In the genomic region with DNA sequence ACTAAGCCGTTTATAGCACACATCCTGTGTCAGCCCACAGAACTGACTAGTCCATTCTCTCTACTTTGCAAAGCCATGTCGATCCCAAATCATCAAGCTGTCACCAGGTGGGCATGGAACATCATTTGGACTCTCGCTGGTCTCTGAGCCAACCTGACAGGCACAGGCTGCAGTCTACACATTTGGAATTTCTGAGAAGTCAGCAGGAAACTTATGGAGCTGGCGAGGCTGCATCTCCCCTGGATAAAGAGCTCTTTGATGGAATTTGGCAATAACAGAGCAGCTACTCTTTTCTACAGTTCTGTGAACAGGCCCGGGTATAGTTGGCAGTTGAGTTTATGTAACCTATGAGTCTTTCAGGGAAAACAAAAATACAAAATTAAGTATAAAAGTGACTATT, we compare ENCODE assay signal across 26 mouse cellular contexts.
A peak's percentile ranks its signal among the peaks of the same experiment; 100 is the strongest.
DNase-seq lines count a peak whose midpoint lies in the region; ATAC-seq and TF ChIP-seq lines count a peak whose summit lies in the region.
"Had no signal": no experiment of that assay in that cellular context is flagged by ENCODE, and none has a peak within 500 bp of the region (broad histone marks: within the 10 kb centered on the region; RNA-seq: fewer than 3 reads in every experiment).

No protein-coding gene starts in this region.

- H3K9me3 ChIP-seq in embryonic facial prominence, embryonic 14.5 days (ENCODE audit: control insufficient read depth, low read length), result no peaks in the 10 kb centered on the region
- no peaks in the 10 kb centered on the region for H3K9me3 ChIP-seq in embryonic facial prominence, embryonic 10.5 days
- H3K9me3 ChIP-seq in hindbrain, postnatal 0 days (ENCODE audit: low read length), result no peaks in the 10 kb centered on the region
- H3K9me3 ChIP-seq in hindbrain, embryonic 13.5 days, result no peaks in the 10 kb centered on the region
- no peaks in the 10 kb centered on the region for H3K9me3 ChIP-seq in midbrain, postnatal 0 days (ENCODE audit: low read length)
- H3K9me3 ChIP-seq in midbrain, embryonic 10.5 days (replicated peaks), result no peaks in the 10 kb centered on the region
- no peaks in the 10 kb centered on the region for H3K9me3 ChIP-seq in neural tube, embryonic 15.5 days (replicated peaks)
- H3K9me3 ChIP-seq: forebrain, embryonic 12.5 days; forebrain, embryonic 15.5 days; heart, embryonic 12.5 days; heart, embryonic 15.5 days; hindbrain, embryonic 10.5 days; intestine, embryonic 15.5 days had no signal

- H3K4me1 ChIP-seq in embryonic facial prominence, embryonic 14.5 days (ENCODE audit: control insufficient read depth, insufficient read depth, low read length), result no peaks in the 10 kb centered on the region
- no peaks in the 10 kb centered on the region for H3K4me1 ChIP-seq in embryonic facial prominence, embryonic 10.5 days
- no peaks in the 10 kb centered on the region for H3K4me1 ChIP-seq in hindbrain, postnatal 0 days (ENCODE audit: insufficient read depth, low read length)
- no peaks in the 10 kb centered on the region; the same call in 1 of the 2 replicates for H3K4me1 ChIP-seq in hindbrain, embryonic 13.5 days (replicated peaks)
- no peaks in the 10 kb centered on the region for H3K4me1 ChIP-seq in midbrain, postnatal 0 days (ENCODE audit: insufficient read depth, low read length)
- H3K4me1 ChIP-seq in midbrain, embryonic 10.5 days, result no peaks in the 10 kb centered on the region
- no peaks in the 10 kb centered on the region for H3K4me1 ChIP-seq in neural tube, embryonic 15.5 days
- H3K4me1 ChIP-seq: forebrain, embryonic 12.5 days; forebrain, embryonic 15.5 days; heart, embryonic 15.5 days; hindbrain, embryonic 10.5 days; intestine, embryonic 15.5 days had no signal

- no peaks in the 10 kb centered on the region for H3K27me3 ChIP-seq in embryonic facial prominence, embryonic 14.5 days (replicated peaks; ENCODE audit: control insufficient read depth, insufficient read depth, low read length)
- H3K27me3 ChIP-seq in embryonic facial prominence, embryonic 10.5 days (replicated peaks; ENCODE audit: low read depth, poor library complexity, severe bottlenecking), result no peaks in the 10 kb centered on the region
- no peaks in the 10 kb centered on the region for H3K27me3 ChIP-seq in hindbrain, postnatal 0 days (ENCODE audit: insufficient read depth, low read length)
- no peaks in the 10 kb centered on the region for H3K27me3 ChIP-seq in hindbrain, embryonic 13.5 days
- no peaks in the 10 kb centered on the region for H3K27me3 ChIP-seq in midbrain, postnatal 0 days (ENCODE audit: insufficient read depth, low read length)
- no peaks in the 10 kb centered on the region for H3K27me3 ChIP-seq in midbrain, embryonic 10.5 days (ENCODE audit: low read depth, poor library complexity, severe bottlenecking)
- H3K27me3 ChIP-seq in neural tube, embryonic 15.5 days (replicated peaks), result no peaks in the 10 kb centered on the region
- H3K27me3 ChIP-seq: forebrain, embryonic 12.5 days; forebrain, embryonic 15.5 days; heart, embryonic 12.5 days; heart, embryonic 15.5 days; intestine, embryonic 15.5 days had no signal

- no peak overlapping the region for H3K9ac ChIP-seq in embryonic facial prominence, embryonic 14.5 days (ENCODE audit: low read depth, low read length)
- no peak overlapping the region for H3K9ac ChIP-seq in hindbrain, postnatal 0 days (replicated peaks; ENCODE audit: low read length)
- H3K9ac ChIP-seq in hindbrain, embryonic 13.5 days, result no peak overlapping the region
- H3K9ac ChIP-seq in midbrain, postnatal 0 days (replicated peaks; ENCODE audit: low read length, poor library complexity, severe bottlenecking), result no peak overlapping the region
- H3K9ac ChIP-seq in neural tube, embryonic 15.5 days (replicated peaks), result no peak overlapping the region
- H3K9ac ChIP-seq: forebrain, embryonic 12.5 days; forebrain, embryonic 15.5 days; heart, embryonic 12.5 days; heart, embryonic 15.5 days; intestine, embryonic 15.5 days had no signal

- DNase-seq in embryonic facial prominence, embryonic 14.5 days (ENCODE audit: low spot score), result peak; percentile 32
- DNase-seq in embryonic facial prominence, embryonic 10.5 days (ENCODE audit: low spot score), result no peak
- peak; percentile 36 for DNase-seq in hindbrain, postnatal 0 days (ENCODE audit: low spot score)
- DNase-seq in midbrain, postnatal 0 days (ENCODE audit: low spot score), result peak; percentile 37
- no peak for DNase-seq in midbrain, embryonic 10.5 days (ENCODE audit: low spot score)
- DNase-seq in cerebellum, adult 9-10 months, result no peak
- DNase-seq: adrenal gland, postnatal 10 days; adrenal gland, postnatal 36 days; cerebellum, adult 11 months; cerebellum, adult 2 months; cerebellum, postnatal 36 days; embryo, embryonic 11 days; gastrocnemius, postnatal 25 days; heart, adult 18-20 months; heart, postnatal 10 days; heart, postnatal 36 days had no signal

- no peak overlapping the region for H3K4me3 ChIP-seq in embryonic facial prominence, embryonic 14.5 days (ENCODE audit: low read depth, low read length)
- H3K4me3 ChIP-seq in embryonic facial prominence, embryonic 10.5 days, result no peak overlapping the region
- H3K4me3 ChIP-seq in hindbrain, postnatal 0 days (ENCODE audit: low read length), result no peak overlapping the region
- no peak overlapping the region for H3K4me3 ChIP-seq in hindbrain, embryonic 13.5 days
- H3K4me3 ChIP-seq in midbrain, postnatal 0 days (ENCODE audit: low read depth, low read length), result no peak overlapping the region
- H3K4me3 ChIP-seq in midbrain, embryonic 10.5 days, result no peak overlapping the region
- H3K4me3 ChIP-seq in neural tube, embryonic 15.5 days (replicated peaks), result no peak overlapping the region
- H3K4me3 ChIP-seq: erythroblast, embryonic 14.5 days; forebrain, embryonic 12.5 days; forebrain, embryonic 15.5 days; heart, embryonic 12.5 days; heart, embryonic 15.5 days; hindbrain, embryonic 10.5 days; intestine, embryonic 15.5 days had no signal

- no peak for ATAC-seq in embryonic facial prominence, embryonic 14.5 days (ENCODE audit: low read depth)
- 0 out of 2 replicates have a peak, but pooled peaks have one; percentile 53 for ATAC-seq in hindbrain, postnatal 0 days
- ATAC-seq in hindbrain, embryonic 13.5 days (ENCODE audit: low FRiP score), result no peak
- ATAC-seq in midbrain, postnatal 0 days (ENCODE audit: low FRiP score), result no peak
- no peak for ATAC-seq in neural tube, embryonic 15.5 days (ENCODE audit: low FRiP score)
- ATAC-seq: forebrain, embryonic 15.5 days; intestine, embryonic 15.5 days; Patski had no signal

- no peak overlapping the region for H3K27ac ChIP-seq in embryonic facial prominence, embryonic 14.5 days (replicated peaks; ENCODE audit: low read depth, low read length)
- no peak overlapping the region for H3K27ac ChIP-seq in embryonic facial prominence, embryonic 10.5 days (replicated peaks)
- H3K27ac ChIP-seq in hindbrain, postnatal 0 days, result no peak overlapping the region
- H3K27ac ChIP-seq in hindbrain, embryonic 13.5 days, result no peak overlapping the region
- no peak overlapping the region for H3K27ac ChIP-seq in midbrain, postnatal 0 days (ENCODE audit: low read depth, low read length)
- no peak overlapping the region for H3K27ac ChIP-seq in midbrain, embryonic 10.5 days (replicated peaks)
- H3K27ac ChIP-seq in neural tube, embryonic 15.5 days (replicated peaks), result no peak overlapping the region
- H3K27ac ChIP-seq: forebrain, embryonic 12.5 days; forebrain, embryonic 15.5 days; heart, embryonic 15.5 days; hindbrain, embryonic 10.5 days; intestine, embryonic 15.5 days had no signal

- H3K36me3 ChIP-seq in embryonic facial prominence, embryonic 14.5 days (ENCODE audit: control insufficient read depth, insufficient read depth, low read length), result no peaks in the 10 kb centered on the region
- no peaks in the 10 kb centered on the region for H3K36me3 ChIP-seq in embryonic facial prominence, embryonic 10.5 days (replicated peaks)
- H3K36me3 ChIP-seq in hindbrain, postnatal 0 days (ENCODE audit: insufficient read depth, low read length), result no peaks in the 10 kb centered on the region
- no peaks in the 10 kb centered on the region for H3K36me3 ChIP-seq in hindbrain, embryonic 13.5 days
- H3K36me3 ChIP-seq in midbrain, postnatal 0 days (ENCODE audit: insufficient read depth, low read length), result no peaks in the 10 kb centered on the region
- no peaks in the 10 kb centered on the region for H3K36me3 ChIP-seq in midbrain, embryonic 10.5 days
- H3K36me3 ChIP-seq in neural tube, embryonic 15.5 days, result no peaks in the 10 kb centered on the region
- H3K36me3 ChIP-seq: forebrain, embryonic 12.5 days; forebrain, embryonic 15.5 days; heart, embryonic 12.5 days; heart, embryonic 15.5 days; hindbrain, embryonic 10.5 days; intestine, embryonic 15.5 days had no signal

- H3K4me2 ChIP-seq in embryonic facial prominence, embryonic 14.5 days (ENCODE audit: low read depth, low read length), result no peak overlapping the region
- H3K4me2 ChIP-seq in hindbrain, postnatal 0 days (ENCODE audit: low read depth, low read length), result no peak overlapping the region
- H3K4me2 ChIP-seq in hindbrain, embryonic 13.5 days, result no peak overlapping the region
- H3K4me2 ChIP-seq in midbrain, postnatal 0 days (ENCODE audit: low read depth, low read length, poor library complexity, severe bottlenecking), result no peak overlapping the region
- H3K4me2 ChIP-seq in neural tube, embryonic 15.5 days, result no peak overlapping the region
- H3K4me2 ChIP-seq: forebrain, embryonic 12.5 days; forebrain, embryonic 15.5 days; heart, embryonic 12.5 days; heart, embryonic 15.5 days; intestine, embryonic 15.5 days had no signal

- 65% methylated on average over 5 of the region's 5 CpGs for WGBS in embryonic facial prominence, embryonic 14.5 days
- WGBS in embryonic facial prominence, embryonic 10.5 days, result 75% methylated on average over 5 of the region's 5 CpGs
- 32% methylated on average over 5 of the region's 5 CpGs for WGBS in hindbrain, postnatal 0 days
- WGBS in hindbrain, embryonic 13.5 days, result 74% methylated on average over 5 of the region's 5 CpGs
- WGBS in midbrain, postnatal 0 days, result 61% methylated on average over 5 of the region's 5 CpGs
- WGBS in midbrain, embryonic 10.5 days, result 83% methylated on average over 5 of the region's 5 CpGs
- WGBS in neural tube, embryonic 15.5 days, result 65% methylated on average over 5 of the region's 5 CpGs

- TF ChIP-seq CTCF in hindbrain, postnatal 0 days (IDR thresholded peaks at IDR 0.05; ENCODE audit: low read depth), result no peak
- TF ChIP-seq CTCF in midbrain, postnatal 0 days (IDR thresholded peaks at IDR 0.05), result no peak

Comparison
In these comparisons a context has a peak if more than half of its experiments do, and no peak if none do; other contexts are left out.
1. DNase-seq: peak in embryonic facial prominence, embryonic 14.5 days (single experiment), hindbrain, postnatal 0 days (single experiment) and midbrain, postnatal 0 days (single experiment); none in embryonic facial prominence, embryonic 10.5 days (single experiment), midbrain, embryonic 10.5 days (single experiment) and cerebellum, adult 9-10 months (single experiment).